Mouse (Mus musculus) spleen, embryonic (tissue): ENCODE data around the gene Trim2.

Experiments used
- CTCF ChIA-PET: fragments of 350-600 bp; sonication (Branson Sonifier 250); formaldehyde crosslinking; loops from one replicate; lab custom pipeline; 2022; lab: Charles Lee

Gene Trim2

DNA sequence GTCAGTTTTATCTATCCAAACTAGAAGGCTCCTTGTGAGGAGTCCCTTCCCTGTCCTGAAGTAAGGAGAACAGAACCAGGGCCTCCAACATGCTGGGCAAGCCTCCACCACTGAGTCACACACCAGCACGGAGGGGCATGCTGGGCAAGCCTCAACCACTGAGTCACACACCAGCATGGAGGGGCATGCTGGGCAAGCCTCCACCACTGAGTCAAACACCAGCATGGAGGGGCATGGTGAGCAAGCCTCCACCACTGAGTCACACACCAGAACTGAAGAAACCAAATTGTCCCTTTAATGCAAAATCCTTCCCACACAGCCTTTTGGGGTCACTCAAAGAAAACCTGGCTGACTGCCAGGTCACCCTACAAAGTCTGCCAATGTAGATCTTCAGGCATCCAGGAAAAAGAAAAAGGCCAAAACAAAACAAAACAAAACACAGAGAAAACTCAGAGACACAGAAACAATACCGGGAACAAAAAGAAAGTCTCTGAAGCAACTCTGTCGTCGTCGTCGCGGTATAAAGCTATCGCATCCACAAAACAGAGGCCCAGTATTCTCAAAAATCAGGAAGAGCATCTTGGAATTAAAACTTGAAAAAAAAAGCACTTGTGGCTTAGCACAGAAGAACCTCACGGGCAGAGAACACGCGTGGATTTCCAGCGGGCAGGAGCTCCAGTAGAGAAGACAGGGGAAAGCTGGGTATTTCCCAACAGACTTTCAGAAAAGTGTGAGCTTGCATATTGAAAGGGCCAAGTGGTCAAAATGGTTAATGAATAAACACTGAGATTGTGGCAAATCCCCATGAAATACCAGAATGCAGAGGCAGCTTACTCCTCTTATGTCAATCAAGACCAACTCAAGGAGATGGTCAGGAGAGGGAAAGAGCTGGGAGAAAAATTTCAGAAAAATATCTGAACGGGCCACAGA, 12.7 kb downstream of the Trim2 start:
- CTCF ChIA-PET, result interaction anchor here (0.7 kb wide), 1 partner anchor 437 kb away, joined by 4 read pairs; no protein-coding TSS in a partner anchor

DNA sequence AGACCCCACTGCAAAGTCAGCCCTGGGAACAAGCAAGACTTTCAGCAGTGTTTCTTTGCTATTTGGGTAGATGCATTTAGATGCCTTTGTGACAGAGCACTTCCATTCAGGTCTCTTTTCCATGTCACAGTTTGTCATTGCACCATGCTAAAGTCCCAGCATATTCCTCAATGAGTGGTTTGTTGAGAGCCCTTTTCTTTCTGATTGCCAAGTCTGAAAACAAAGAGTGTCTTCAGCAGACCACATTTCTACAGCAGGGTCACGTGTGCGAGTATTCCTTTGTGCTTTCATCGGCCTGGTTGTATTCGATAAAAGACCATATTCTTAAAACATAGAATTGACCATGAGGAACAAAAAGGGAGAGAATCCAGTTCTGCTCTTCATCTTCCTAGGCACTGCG, 14.4 kb downstream of the Trim2 start:
- CTCF ChIA-PET, result no interaction called here

DNA sequence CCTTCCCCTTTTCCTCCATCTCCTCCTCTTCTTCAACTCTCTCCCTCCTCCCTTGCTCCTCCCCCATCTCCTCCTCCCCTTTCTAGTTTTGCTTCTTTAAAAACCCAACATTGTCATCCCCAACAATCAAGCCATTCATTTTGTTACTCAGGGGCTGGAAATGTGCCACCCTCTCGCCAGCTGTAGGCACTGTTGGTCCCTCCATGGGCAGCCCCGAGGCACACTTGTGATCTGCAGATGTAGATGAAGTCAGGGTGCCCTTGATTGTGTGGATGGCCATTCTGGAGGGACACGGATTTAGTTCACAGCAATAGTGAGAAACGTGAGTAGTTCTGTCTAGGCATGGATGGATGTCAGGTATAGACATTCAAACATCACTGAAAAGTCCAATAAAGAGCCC, 17.7 kb downstream of the Trim2 start:
- CTCF ChIA-PET, result no interaction called here

DNA sequence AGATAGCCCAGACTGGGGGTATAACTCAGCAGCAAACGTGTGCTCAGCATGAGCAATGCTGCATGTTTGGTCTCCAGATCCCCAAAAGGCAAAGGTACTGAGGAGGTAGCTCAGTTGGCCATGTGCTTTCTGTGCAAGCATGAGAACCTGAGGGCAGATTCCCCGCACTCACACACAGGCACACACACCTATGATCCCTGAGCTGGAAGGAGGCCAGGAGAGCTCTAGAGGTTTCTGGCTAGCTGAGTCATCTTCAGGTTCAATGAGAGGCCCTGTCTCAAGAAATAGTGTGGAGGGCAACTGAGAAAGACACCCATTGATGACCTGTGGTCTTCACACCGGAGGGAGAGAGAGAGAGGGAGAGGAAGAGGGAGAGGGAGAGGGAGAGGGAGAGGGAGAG, 19.4 kb downstream of the Trim2 start:
- CTCF ChIA-PET, result no interaction called here

DNA sequence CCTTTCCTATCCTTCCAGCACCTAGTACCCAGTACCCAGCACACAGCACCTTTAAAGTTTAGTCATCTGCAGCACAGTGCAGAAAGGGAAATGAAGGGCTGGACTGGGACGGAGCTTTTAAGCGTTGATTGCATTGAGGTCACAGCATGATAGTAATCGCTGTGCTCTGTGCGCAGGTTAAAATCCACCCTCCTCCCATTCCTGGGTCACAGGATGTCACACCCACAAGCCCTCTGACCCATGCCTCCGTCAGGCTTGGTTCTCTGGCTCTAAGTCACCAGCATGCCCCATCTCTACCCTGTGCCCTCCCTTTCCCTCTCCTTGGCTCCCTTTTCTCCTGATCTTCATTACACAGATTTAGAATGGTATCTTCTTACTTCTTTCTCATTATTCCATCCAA, 20.4 kb downstream of the Trim2 start:
- CTCF ChIA-PET, result no interaction called here

DNA sequence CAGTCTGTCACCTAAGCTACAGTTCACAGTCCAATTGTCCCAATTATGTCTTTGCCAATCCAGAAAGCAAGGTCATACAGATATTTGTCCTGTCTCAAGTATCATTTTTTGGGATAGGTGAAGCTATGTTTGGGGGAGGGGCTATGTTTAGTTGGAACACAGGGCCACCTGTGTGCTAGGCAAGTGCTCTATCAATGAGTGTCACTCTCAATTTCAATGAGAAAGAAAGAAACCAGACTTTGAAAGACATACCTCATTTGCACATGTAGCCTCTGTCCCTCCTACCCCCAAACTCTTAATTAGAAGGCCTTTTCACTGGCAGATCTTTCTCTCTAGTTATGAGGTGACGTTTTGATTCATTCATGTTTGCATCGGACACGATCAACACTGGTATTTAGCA, 21.9 kb downstream of the Trim2 start:
- CTCF ChIA-PET, result no interaction called here

DNA sequence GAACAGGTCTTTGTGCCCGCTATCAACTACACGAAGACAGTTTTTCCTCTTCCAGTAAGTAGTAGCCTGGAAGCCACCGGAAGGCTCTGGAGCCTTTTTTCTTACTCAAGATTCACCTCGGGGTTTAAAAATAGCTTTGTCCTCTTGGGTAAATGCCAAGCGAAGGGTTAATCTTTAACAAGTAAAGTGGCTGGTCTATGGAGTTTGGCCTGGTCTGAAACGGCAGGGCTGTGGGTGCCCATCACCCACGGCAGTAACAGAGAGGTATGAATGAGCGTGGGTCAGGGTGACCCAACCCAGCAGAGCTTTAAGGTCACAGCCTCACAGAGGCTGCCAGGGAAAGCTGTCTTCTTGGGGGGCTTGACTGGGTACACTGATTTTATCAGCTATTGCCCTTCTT, 23.2 kb downstream of the Trim2 start:
- CTCF ChIA-PET, result no interaction called here

GRCm38 (mm10) chr3:84281936-84282371, 24.7 kb downstream of the Trim2 start:
- CTCF ChIA-PET, result no interaction called here

- CTCF ChIA-PET, result no interaction called here
These were observed 27.9 kb downstream of the Trim2 start for GRCm38 (mm10) chr3:84278809-84279208.

GRCm38 (mm10) chr3:84275124-84275523, 31.6 kb downstream of the Trim2 start:
- CTCF ChIA-PET, result no interaction called here

GRCm38 (mm10) chr3:84272293-84273015, 34.2 kb downstream of the Trim2 start:
- CTCF ChIA-PET, result no interaction called here

- CTCF ChIA-PET, result no interaction called here
These were observed 34.9 kb downstream of the Trim2 start for GRCm38 (mm10) chr3:84271794-84272193.

DNA sequence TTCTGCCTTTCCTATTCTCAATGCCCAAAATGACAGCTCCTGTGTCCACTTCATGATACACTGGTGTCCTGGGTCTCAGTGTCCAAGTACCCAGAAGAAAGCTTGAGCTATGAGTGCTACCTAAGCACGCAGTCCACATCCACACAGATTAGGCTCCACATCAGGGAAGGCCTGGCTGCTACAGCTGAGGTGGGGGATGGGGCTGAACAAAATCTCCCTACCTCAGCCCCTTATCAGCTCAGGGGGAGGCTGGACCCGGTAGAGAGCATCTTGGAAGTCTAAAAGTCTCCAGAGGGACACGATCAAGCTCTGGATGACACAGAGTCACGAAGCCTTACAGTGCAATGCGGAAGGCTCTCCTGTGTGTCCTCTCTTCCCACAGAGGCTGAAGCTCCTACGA, 35.6 kb downstream of the Trim2 start:
- CTCF ChIA-PET, result interaction anchor here (1.3 kb wide), 1 partner anchor 44 kb away, joined by 3 read pairs; no protein-coding TSS in a partner anchor

- CTCF ChIA-PET, result interaction anchor here (1.3 kb wide), 1 partner anchor 44 kb away, joined by 3 read pairs; no protein-coding TSS in a partner anchor
These were observed 36.1 kb downstream of the Trim2 start for GRCm38 (mm10) chr3:84270624-84270995.

GRCm38 (mm10) chr3:84269987-84270623, 36.6 kb downstream of the Trim2 start:
- CTCF ChIA-PET, result interaction anchor here (0.6 to 1.3 kb wide), 2 partner anchors 10 to 45 kb away, joined by 3 read pairs; no protein-coding TSS in a partner anchor

DNA sequence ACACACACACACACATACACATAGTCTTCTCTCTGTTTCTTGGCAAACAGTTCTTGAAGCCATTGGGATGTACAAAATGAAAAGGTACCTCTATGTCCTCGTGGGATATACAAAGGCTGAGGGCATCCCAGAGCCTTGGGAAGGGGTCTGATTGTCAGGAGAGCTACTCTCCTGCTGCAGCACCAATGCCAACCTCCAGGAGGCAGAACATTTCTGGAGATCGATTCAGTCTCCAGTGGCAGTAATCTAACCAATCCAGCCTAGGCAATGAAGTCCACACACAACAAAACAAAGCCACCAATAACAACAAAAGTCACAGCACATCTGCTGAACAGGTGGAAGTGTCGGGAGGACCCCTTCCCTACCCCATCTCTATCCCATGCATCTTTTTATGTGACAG, 38.2 kb downstream of the Trim2 start:
- CTCF ChIA-PET, result no interaction called here

GRCm38 (mm10) chr3:84266391-84266931, 40.2 kb downstream of the Trim2 start:
- CTCF ChIA-PET, result no interaction called here

DNA sequence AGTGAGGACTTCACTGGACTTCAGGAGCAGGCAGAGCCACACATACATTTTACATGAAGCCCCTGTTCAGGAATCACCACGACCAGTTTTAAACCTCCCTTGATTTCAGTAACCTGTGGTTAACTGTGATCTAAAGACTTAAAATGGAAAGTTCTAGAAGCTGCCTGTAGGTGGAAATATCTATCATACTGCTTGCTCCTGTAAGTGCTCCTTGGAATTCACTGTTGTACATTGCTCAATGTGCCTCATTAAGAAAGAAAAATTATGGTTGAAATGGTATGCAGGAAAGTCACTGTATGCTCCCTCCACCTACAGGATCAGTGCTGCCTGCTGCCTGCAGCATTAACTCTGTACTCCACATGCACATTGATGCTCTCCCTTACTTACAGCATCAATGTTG, 41.6 kb downstream of the Trim2 start:
- CTCF ChIA-PET, result no interaction called here

GRCm38 (mm10) chr3:84264395-84264794, 42.3 kb downstream of the Trim2 start:
- CTCF ChIA-PET, result no interaction called here

DNA sequence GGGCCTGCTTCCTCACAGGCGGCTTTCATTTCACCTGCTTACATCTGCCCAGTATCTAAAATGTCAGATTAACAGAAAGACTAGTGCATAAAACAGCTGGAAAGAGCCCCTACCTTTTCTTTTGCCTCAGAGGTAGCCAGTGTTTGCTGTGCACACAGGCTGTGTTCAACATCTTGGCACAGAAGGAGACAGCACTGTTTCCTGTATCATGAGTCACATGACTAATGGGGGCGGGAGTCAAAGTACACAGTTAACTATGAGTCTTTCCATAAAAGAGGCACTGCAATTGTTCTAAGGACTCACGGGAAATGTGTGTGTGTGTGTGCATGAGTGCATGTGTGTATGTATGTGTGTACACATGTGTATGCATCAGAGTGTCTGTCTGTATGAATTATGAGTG, 43.9 kb downstream of the Trim2 start:
- CTCF ChIA-PET, result no interaction called here

- CTCF ChIA-PET, result no interaction called here
These were observed 44.8 kb downstream of the Trim2 start for GRCm38 (mm10) chr3:84261863-84262262.

DNA sequence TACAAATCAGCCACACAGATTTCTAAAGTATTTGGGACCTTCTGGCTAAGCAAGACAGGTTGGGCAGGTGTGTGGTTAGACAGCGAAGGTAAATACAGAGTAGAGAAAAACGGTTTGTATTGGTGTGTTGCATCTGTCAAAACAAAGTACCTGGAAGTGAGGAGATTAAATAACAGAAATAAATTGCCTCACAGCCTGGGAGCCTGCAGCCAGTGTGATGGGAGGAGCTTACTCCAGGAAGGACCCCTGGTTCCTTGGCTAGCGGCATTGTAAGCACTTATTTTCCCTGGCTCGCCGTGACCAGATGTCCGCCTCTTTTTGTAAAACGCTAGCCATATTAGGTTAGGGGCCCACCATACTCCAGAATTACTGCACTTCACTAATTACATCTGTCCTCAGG, 45.8 kb downstream of the Trim2 start:
- CTCF ChIA-PET, result interaction anchor here (0.7 kb wide), 1 partner anchor 54 kb away, joined by 5 read pairs; no protein-coding TSS in a partner anchor
